Mouse (Mus musculus): ENCODE measurements at regions not wholly inside any gene's neighbourhood (a gene's known extent, or its start where the extent isn't known, plus 50 kb on each side); places are given as distances from the start of the nearest gene placed in this dataset.
A peak's percentile ranks its signal among the peaks of the same experiment; 100 is the strongest.

GRCm38 (mm10) chr5:132643270-132643669 lies 100.1 kb upstream of the Auts2 start:
- WGBS = 52% methylated on average over 3 of the region's 3 CpGs
- H3K27me3 ChIP-seq (ENCODE audit: control insufficient read depth, insufficient read depth, low read length) = no peaks in the 10 kb centered on the region
- ATAC-seq (ENCODE audit: low FRiP score, low read depth) (no peak), DNase-seq (ENCODE audit: low spot score) (no peak)
- no peak overlapping the region for H3K4me2 ChIP-seq (replicated peaks; ENCODE audit: low read depth, low read length, severe bottlenecking)
- H3K9ac ChIP-seq (ENCODE audit: low read depth, low read length, severe bottlenecking) = no peak overlapping the region
- TF ChIP-seq POLR2A (IDR thresholded peaks at IDR 0.05; ENCODE audit: borderline replicate concordance, extremely low read depth, insufficient read depth, insufficient read length) = no peak
- H3K27ac ChIP-seq (replicated peaks; ENCODE audit: low read depth, low read length) = no peak overlapping the region
- no peak overlapping the region for H3K4me3 ChIP-seq (replicated peaks; ENCODE audit: low read length)
- no peaks in the 10 kb centered on the region for H3K36me3 ChIP-seq (ENCODE audit: control insufficient read depth, insufficient read depth, low read length)
- no peaks in the 10 kb centered on the region for H3K4me1 ChIP-seq (ENCODE audit: control insufficient read depth, insufficient read depth, low read length)
- H3K9me3 ChIP-seq (ENCODE audit: control insufficient read depth, low read length) = no peaks in the 10 kb centered on the region

GRCm38 (mm10) chr5:132633198-132633884 lies 90.2 kb upstream of the Auts2 start:
- no peak overlapping the region for H3K27ac ChIP-seq (replicated peaks; ENCODE audit: low read depth, low read length)
- no peak overlapping the region for H3K4me3 ChIP-seq (replicated peaks; ENCODE audit: low read length)
- H3K4me2 ChIP-seq (replicated peaks; ENCODE audit: low read depth, low read length, severe bottlenecking) = no peak overlapping the region
- ATAC-seq (ENCODE audit: low FRiP score, low read depth) (peak; percentile 68), DNase-seq (ENCODE audit: low spot score) (peak; percentile 46)
- peaks cover 7% of the 10 kb centered on the region; the same call in 1 of the 2 replicates for H3K9me3 ChIP-seq (ENCODE audit: control insufficient read depth, low read length)
- 28% methylated on average over 5 of the region's 5 CpGs for WGBS
- no peak for TF ChIP-seq POLR2A (IDR thresholded peaks at IDR 0.05; ENCODE audit: borderline replicate concordance, extremely low read depth, insufficient read depth, insufficient read length)
- H3K4me1 ChIP-seq (ENCODE audit: control insufficient read depth, insufficient read depth, low read length) = peaks cover 4% of the 10 kb centered on the region; the same call in 1 of the 2 replicates
- no peak overlapping the region for H3K9ac ChIP-seq (ENCODE audit: low read depth, low read length, severe bottlenecking)
- H3K36me3 ChIP-seq (ENCODE audit: control insufficient read depth, insufficient read depth, low read length) = no peaks in the 10 kb centered on the region
- H3K27me3 ChIP-seq (ENCODE audit: control insufficient read depth, insufficient read depth, low read length) = no peaks in the 10 kb centered on the region

GRCm38 (mm10) chr5:132621751-132622150 lies 78.6 kb upstream of the Auts2 start:
- no peaks in the 10 kb centered on the region for H3K36me3 ChIP-seq (ENCODE audit: control insufficient read depth, insufficient read depth, low read length)
- no peaks in the 10 kb centered on the region for H3K27me3 ChIP-seq (ENCODE audit: control insufficient read depth, insufficient read depth, low read length)
- no peak overlapping the region for H3K4me3 ChIP-seq (replicated peaks; ENCODE audit: low read length)
- H3K4me2 ChIP-seq (replicated peaks; ENCODE audit: low read depth, low read length, severe bottlenecking) = no peak overlapping the region
- no peak for TF ChIP-seq POLR2A (IDR thresholded peaks at IDR 0.05; ENCODE audit: borderline replicate concordance, extremely low read depth, insufficient read depth, insufficient read length)
- no peak for ATAC-seq (ENCODE audit: low FRiP score, low read depth)
- H3K9me3 ChIP-seq (ENCODE audit: control insufficient read depth, low read length) = peaks cover 6% of the 10 kb centered on the region; the same call in 1 of the 2 replicates
- 29% methylated on average over 7 of the region's 7 CpGs for WGBS
- H3K27ac ChIP-seq (replicated peaks; ENCODE audit: low read depth, low read length) = no peak overlapping the region
- H3K4me1 ChIP-seq (ENCODE audit: control insufficient read depth, insufficient read depth, low read length) = peaks cover 4% of the 10 kb centered on the region; the same call in 1 of the 2 replicates
- no peak overlapping the region for H3K9ac ChIP-seq (ENCODE audit: low read depth, low read length, severe bottlenecking)
- no peak for DNase-seq (ENCODE audit: low spot score)

- DNase-seq (ENCODE audit: low spot score) (no peak), ATAC-seq (ENCODE audit: low FRiP score, low read depth) (no peak)
- peaks cover 4% of the 10 kb centered on the region; the same call in 1 of the 2 replicates for H3K4me1 ChIP-seq (ENCODE audit: control insufficient read depth, insufficient read depth, low read length)
- H3K4me2 ChIP-seq (replicated peaks; ENCODE audit: low read depth, low read length, severe bottlenecking) = no peak overlapping the region
- no peak for TF ChIP-seq POLR2A (IDR thresholded peaks at IDR 0.05; ENCODE audit: borderline replicate concordance, extremely low read depth, insufficient read depth, insufficient read length)
- peaks cover 8% of the 10 kb centered on the region; the same call in 1 of the 2 replicates for H3K9me3 ChIP-seq (ENCODE audit: control insufficient read depth, low read length)
- no peak overlapping the region for H3K4me3 ChIP-seq (replicated peaks; ENCODE audit: low read length)
- WGBS = 67% methylated on average over 3 of the region's 3 CpGs
- no peak overlapping the region for H3K9ac ChIP-seq (ENCODE audit: low read depth, low read length, severe bottlenecking)
- no peaks in the 10 kb centered on the region for H3K27me3 ChIP-seq (ENCODE audit: control insufficient read depth, insufficient read depth, low read length)
- H3K27ac ChIP-seq (replicated peaks; ENCODE audit: low read depth, low read length) = no peak overlapping the region
- no peaks in the 10 kb centered on the region for H3K36me3 ChIP-seq (ENCODE audit: control insufficient read depth, insufficient read depth, low read length)
Measured at GRCm38 (mm10) chr5:132617241-132617640, 74.1 kb upstream of the Auts2 start.

GRCm38 (mm10) chr5:132609251-132609650 lies 66.1 kb upstream of the Auts2 start:
- ATAC-seq (ENCODE audit: low FRiP score, low read depth) (no peak), DNase-seq (ENCODE audit: low spot score) (no peak)
- no peak overlapping the region for H3K4me3 ChIP-seq (replicated peaks; ENCODE audit: low read length)
- no peak overlapping the region for H3K9ac ChIP-seq (ENCODE audit: low read depth, low read length, severe bottlenecking)
- no peak for TF ChIP-seq POLR2A (IDR thresholded peaks at IDR 0.05; ENCODE audit: borderline replicate concordance, extremely low read depth, insufficient read depth, insufficient read length)
- H3K27ac ChIP-seq (replicated peaks; ENCODE audit: low read depth, low read length) = no peak overlapping the region
- WGBS = 74% methylated on average over 4 of the region's 4 CpGs
- no peaks in the 10 kb centered on the region for H3K9me3 ChIP-seq (ENCODE audit: control insufficient read depth, low read length)
- no peaks in the 10 kb centered on the region for H3K27me3 ChIP-seq (ENCODE audit: control insufficient read depth, insufficient read depth, low read length)
- H3K4me2 ChIP-seq (replicated peaks; ENCODE audit: low read depth, low read length, severe bottlenecking) = no peak overlapping the region
- no peaks in the 10 kb centered on the region for H3K4me1 ChIP-seq (ENCODE audit: control insufficient read depth, insufficient read depth, low read length)
- no peaks in the 10 kb centered on the region for H3K36me3 ChIP-seq (ENCODE audit: control insufficient read depth, insufficient read depth, low read length)
